Mouse (Mus musculus) hindbrain, embryonic 13.5 days (tissue): Measurements from ENCODE around the gene Acadvl. TPM values are rescaled to one million over a fixed set of nuclear protein-coding genes. Genes with fewer than 3 reads are reported as not detected.

Source experiments
- ATAC-seq: fragments of 200-750 bp; cut with Nextera tagmentation; 2 replicates; pipeline ENCODE4 v1.8.0; 2017; ENCODE audit warnings: moderate TSS enrichment; ENCODE audit not compliant: low FRiP score
- H3K27ac ChIP-seq: fragments of 300-500 bp; sonication (generic); 2 replicates; pipeline ENCODE4 v1.5.1; 2015; ENCODE audit warnings: inconsistent platforms, mild to moderate bottlenecking, moderate library complexity
- H3K27me3 ChIP-seq: fragments of 300-500 bp; sonication (generic); 2 replicates; pipeline ENCODE4 v1.6.1; 2015; ENCODE audit warnings: mild to moderate bottlenecking, inconsistent platforms
- H3K36me3 ChIP-seq: fragments of 300-500 bp; sonication (generic); 2 replicates; pipeline ENCODE4 v1.6.1; 2015; ENCODE audit warnings: mild to moderate bottlenecking, inconsistent platforms
- H3K4me1 ChIP-seq: fragments of 300-500 bp; sonication (generic); replicated peaks from 2 replicates; pipeline ENCODE4 v1.6.1; 2015; ENCODE audit warnings: inconsistent platforms
- H3K4me2 ChIP-seq: fragments of 300-500 bp; sonication (generic); 2 replicates; pipeline ENCODE4 v1.6.1; 2015; ENCODE audit warnings: inconsistent platforms, mild to moderate bottlenecking, moderate library complexity
- H3K4me3 ChIP-seq: fragments of 300-500 bp; sonication (generic); 2 replicates; pipeline ENCODE4 v1.5.1; 2015; ENCODE audit warnings: mild to moderate bottlenecking, inconsistent platforms
- H3K9ac ChIP-seq: fragments of 300-500 bp; sonication (generic); 2 replicates; pipeline ENCODE4 v1.6.1; 2015; ENCODE audit warnings: mild to moderate bottlenecking, inconsistent platforms
- H3K9me3 ChIP-seq: fragments of 300-500 bp; sonication (generic); 2 replicates; pipeline ENCODE4 v1.6.1; 2016; ENCODE audit warnings: inconsistent platforms
- WGBS: fragments of 180-500 bp; shearing (Covaris S2); methylation state at CpG from one replicate; pipeline ENCODE4 v1.1.7; 2015; 5-methylcytosine and 5-hydroxymethylcytosine counted together
- microRNA counts: library from miRNA; unstranded; fragments of <30 nt; microRNA quantifications from one replicate; lab custom pipeline; 2016
- microRNA-seq: library from miRNA; unstranded; fragments of <30 nt; microRNA quantifications from one replicate; pipeline ENCODE4, GENCODE M21; 2016
- polyA plus RNA-seq: library from polyadenylated mRNA; unstranded; fragments of >200 nt; fragmentation: Nextera tagmentation; extraction: Ambion mirVana; gene quantifications from 2 replicates; pipeline ENCODE4 v1.2.1, GENCODE M21; 2015

The Acadvl gene
- polyA plus RNA-seq, 1 experiment from 2014 or later = 59.4 TPM

DNA sequence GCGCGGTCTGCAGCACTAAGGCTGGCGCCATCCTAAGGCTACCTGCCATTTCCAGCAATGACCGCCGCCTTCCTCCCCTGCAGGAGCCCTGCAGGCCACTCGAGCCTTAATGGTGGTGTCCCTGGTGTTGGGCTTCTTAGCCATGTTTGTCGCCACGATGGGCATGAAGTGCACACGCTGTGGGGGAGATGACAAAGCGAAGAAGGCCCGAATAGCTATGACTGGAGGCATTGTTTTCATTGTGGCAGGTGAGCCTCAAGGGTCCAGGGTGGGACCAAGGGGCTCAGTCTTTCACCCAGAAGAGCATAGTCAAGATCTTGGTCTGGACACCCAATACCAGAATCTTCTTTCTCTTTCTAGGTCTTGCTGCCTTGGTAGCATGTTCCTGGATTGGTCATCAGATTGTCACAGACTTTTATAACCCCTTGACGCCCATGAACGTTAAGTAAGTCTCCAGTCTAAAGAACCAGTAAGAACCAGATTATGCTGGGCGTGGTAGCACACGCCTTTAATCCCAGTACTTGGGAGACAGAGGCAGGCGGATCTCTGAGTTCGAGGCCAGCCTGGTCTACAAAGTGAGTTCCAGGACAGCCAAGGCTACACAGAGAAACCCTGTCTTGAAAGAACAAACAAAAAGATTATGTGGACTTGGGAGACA, 48.2 kb downstream of the Acadvl start:
- WGBS = 37% methylated on average over 17 of the region's 17 CpGs
- Histone ChIP-seq H3K27ac (no peak overlapping the region), H3K9me3 (no peaks in the 10 kb centered on the region), H3K4me1 (peaks cover 20% of the 10 kb centered on the region), H3K36me3 (peaks cover 39% of the 10 kb centered on the region), H3K4me3 (peak overlapping the region; percentile 25), H3K9ac (peak overlapping the region; percentile 19; the same call in 1 of the 2 replicates), H3K4me2 (peak overlapping the region; percentile 47), H3K27me3 (peaks cover 73% of the 10 kb centered on the region)
- ATAC-seq = no peak

DNA sequence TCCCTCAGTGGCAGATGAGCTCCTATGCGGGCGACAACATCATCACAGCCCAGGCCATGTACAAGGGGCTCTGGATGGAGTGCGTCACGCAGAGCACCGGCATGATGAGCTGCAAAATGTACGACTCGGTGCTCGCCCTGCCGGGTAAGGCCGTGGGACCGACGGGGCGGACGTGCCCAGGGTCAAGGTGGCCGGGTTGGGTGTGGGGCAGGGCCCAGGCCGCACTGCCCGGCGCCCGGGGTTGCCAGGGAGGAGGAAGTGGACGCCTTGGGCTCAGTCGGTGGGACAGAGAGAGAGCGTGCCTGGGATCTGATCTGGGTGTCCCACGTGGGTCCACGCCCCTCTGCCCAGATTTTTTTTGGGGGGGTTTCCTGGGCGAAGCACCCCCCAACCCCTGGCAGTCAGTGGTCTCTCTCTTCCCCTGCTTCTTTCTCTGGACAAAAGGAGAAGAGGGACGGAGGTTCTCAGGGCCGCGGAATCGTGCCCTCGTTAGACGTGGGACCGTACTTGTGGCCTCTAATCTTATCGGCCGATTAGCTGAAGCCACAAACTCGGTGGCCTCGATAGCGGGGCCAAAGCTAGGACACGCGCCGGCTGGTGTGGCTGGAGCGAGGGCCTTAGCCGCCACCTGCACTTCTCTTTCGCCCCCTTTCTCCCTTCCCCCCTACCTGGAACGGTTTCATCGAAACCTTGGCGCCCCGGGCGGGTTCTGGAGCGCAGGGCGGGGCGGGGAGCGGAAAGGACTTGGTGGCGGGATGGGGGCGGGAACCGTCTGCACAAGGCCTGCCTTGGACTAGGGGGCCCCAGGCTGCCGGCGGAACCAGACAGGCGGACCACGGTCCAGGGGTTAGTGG, 49.0 kb downstream of the Acadvl start:
- WGBS = 3% methylated on average over 59 of the region's 59 CpGs
- H3K36me3 ChIP-seq = peaks cover 32% of the 10 kb centered on the region
- H3K4me1 ChIP-seq = peaks cover 20% of the 10 kb centered on the region
- peak overlapping the region; percentile 47 for H3K4me2 ChIP-seq
- H3K9me3 ChIP-seq = no peaks in the 10 kb centered on the region
- peak overlapping the region; percentile 19; the same call in 1 of the 2 replicates for H3K9ac ChIP-seq
- H3K27me3 ChIP-seq = peaks cover 80% of the 10 kb centered on the region
- H3K4me3 ChIP-seq = peak overlapping the region; percentile 25
- no peak; the same call in 1 of the 2 replicates for ATAC-seq
- H3K27ac ChIP-seq = no peak overlapping the region

DNA sequence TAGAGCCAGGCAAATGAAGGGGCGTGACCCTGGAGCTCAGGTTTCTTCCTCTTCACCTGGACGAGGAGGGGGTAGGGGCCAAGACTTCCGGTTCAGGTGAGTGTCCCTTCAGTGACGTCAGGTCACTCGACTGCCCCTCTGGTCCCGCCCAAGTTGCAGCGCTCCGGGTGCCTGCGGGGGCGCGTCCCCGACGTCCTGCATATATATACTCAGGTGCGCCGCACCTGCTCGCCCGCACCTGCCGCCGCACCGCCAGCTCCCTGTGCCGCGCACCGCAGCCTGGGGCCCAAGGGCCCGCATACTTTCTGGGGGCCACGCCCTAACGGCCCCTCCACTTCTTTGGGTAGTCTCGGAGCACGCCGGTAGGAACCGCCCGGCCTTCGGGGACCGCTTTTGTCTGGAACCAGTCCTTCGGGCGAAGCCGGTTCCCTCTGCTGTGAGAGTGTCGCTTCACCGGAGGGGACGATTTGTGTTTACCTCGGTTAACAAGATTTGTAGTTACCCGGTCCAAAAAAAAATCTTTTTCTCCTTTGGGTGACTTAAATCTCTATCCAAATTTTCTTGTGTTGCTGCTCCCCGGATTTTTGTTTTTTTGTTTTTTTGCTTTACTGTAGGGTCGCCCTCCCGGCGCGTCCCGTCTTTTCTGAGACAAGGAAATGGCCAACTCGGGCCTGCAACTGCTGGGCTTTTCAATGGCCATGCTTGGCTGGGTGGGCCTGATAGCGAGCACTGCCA, 49.8 kb downstream of the Acadvl start:
- H3K9ac ChIP-seq = no peak overlapping the region

DNA sequence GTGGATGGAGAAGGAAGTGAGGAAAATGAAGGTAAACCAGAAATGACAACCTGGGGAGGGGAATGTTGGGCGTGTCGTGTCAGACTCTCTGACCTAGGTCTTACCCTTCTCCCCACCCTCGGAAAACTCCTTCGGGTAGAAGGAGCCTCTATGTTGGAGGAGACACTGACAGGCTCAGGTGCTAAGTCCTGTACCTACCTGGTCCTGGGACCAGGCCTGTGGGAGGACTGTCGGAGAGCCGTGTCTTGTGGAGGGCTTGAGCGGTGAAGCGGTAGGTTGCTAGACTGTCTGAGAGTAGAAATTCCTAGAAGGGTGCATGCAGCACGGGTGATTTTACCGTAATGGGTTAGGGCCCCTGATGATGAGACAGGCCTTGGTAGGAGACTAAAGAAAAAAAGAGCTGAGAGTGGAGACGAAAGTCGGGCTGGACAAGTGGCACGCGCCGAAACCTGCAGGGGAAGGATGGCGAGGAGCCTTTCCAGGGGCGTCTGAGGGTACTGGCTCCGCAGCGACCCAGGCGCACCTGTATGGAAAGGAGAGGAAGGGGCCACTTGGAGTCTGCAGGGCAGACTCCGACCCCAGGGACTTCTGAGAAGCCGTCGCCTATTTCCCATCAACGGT, 50.5 kb downstream of the Acadvl start, which contains the start of gene Cldn7:
Gene Cldn7, plus strand, starts transcription at position 130 of the 621 bp plus-strand sequence.
- H3K4me2 ChIP-seq = peak within 1 kb of the TSS; percentile 26; the same call in 1 of the 2 replicates
- 8% methylated on average over 24 of the region's 24 CpGs for WGBS

More for the DNA sequence above, 49.8 kb downstream of the Acadvl start:
- Histone ChIP-seq H3K9me3 (no peaks in the 10 kb centered on the region), H3K27me3 (peaks cover 87% of the 10 kb centered on the region), H3K4me2 (peak overlapping the region; percentile 47), H3K4me3 (peak overlapping the region; percentile 25), H3K27ac (no peak overlapping the region), H3K4me1 (peaks cover 20% of the 10 kb centered on the region), H3K36me3 (peaks cover 27% of the 10 kb centered on the region)
- 2% methylated on average over 49 of the region's 49 CpGs for WGBS
- ATAC-seq = no peak

DNA sequence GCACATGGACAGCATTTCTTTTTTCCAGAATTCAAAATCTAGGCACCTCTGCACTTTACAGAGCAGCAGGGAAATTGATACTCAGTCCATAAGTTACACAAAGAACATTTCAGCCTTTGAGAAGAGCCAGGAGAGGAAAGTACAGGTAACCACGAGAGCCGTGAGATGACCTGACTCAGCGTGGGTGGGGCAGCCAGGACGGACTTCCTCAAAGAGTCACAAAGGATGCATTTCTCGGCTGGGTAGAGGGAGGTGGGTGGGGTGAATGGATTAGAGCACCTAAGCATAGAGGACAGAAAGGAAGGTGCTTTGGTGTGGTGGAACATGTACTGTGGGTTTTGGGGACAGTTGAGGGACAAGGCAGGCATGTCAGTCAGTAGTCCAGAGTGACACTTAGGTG, 53.4 kb downstream of the Acadvl start:
- 58% methylated on average over 5 of the region's 5 CpGs for WGBS
- no peaks in the 10 kb centered on the region for H3K9me3 ChIP-seq
- no peak overlapping the region for H3K9ac ChIP-seq
- peaks cover 19% of the 10 kb centered on the region for H3K4me1 ChIP-seq
- peaks cover 81% of the 10 kb centered on the region for H3K27me3 ChIP-seq
- H3K36me3 ChIP-seq = no peaks in the 10 kb centered on the region
- H3K4me2 ChIP-seq = no peak overlapping the region
- no peak overlapping the region for H3K27ac ChIP-seq
- no peak overlapping the region for H3K4me3 ChIP-seq
- ATAC-seq = no peak

More for the DNA sequence above, 50.5 kb downstream of the Acadvl start, which contains the start of gene Cldn7:
- Histone ChIP-seq H3K4me1 (peaks cover 20% of the 10 kb centered on the region), H3K36me3 (peaks cover 20% of the 10 kb centered on the region), H3K27me3 (peaks cover 93% of the 10 kb centered on the region), H3K9me3 (no peaks in the 10 kb centered on the region), H3K4me3 (peak within 1 kb of the TSS; percentile 18), H3K27ac (no peak within 1 kb of the TSS), H3K9ac (no peak within 1 kb of the TSS)
- no peak for ATAC-seq

DNA sequence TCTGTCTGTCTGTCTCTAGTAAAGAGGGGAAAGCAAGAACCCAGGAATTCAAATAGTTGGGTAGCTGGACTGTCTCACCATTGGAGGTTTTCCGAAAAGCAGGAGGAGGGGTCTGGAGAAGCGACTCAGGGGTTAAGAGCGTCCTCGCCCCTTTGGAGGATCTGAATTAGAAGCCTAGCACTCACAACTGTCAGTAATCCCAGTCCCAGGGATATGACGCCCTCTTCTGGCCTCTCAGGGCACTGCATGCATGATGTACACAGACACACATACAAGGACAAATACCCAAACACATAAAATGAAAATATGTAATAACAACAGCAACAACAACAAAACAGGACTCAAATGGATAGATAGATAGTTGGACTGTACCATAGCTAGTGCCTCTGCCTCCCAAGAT, 54.6 kb downstream of the Acadvl start:
- Histone ChIP-seq H3K9me3 (no peaks in the 10 kb centered on the region), H3K9ac (no peak overlapping the region), H3K4me1 (peaks cover 7% of the 10 kb centered on the region), H3K4me3 (no peak overlapping the region), H3K4me2 (no peak overlapping the region), H3K27me3 (peaks cover 70% of the 10 kb centered on the region), H3K27ac (no peak overlapping the region), H3K36me3 (no peaks in the 10 kb centered on the region)
- 28% methylated on average over 5 of the region's 5 CpGs for WGBS
- no peak for ATAC-seq

MicroRNA genes within 50 kb of the gene (microRNA counts, 519-probe panel; counts per million panel counts)
- microRNA mmu-miR-324-3p (lab: Ali Mortazavi, UCI) (51.3 counts per million), microRNA mmu-miR-324-5p (lab: Ali Mortazavi, UCI) (3,897 counts per million, percentile 59 among the panel's probes with 10 or more counts)

Small RNA genes lying within 50 kb of the gene (microRNA-seq; reads per million reads assigned to microRNA genes)
- not detected for gene Gm44349
- 3,397 reads per million, percentile 86 among the genes with 10 or more reads in this experiment for gene Mir324

Other genes with a start within 250 kb of the Acadvl start
- 3.2 TPM in 2 replicates for gene Zbtb4, start 249.5 kb downstream of the Acadvl start, polyA plus RNA-seq
- 1.5 and 2.6 TPM in 2 replicates for gene Chrnb1, start 219.5 kb downstream of the Acadvl start, polyA plus RNA-seq
- 4.8 and 5.5 TPM in 2 replicates for gene Fgf11, start 213.6 kb downstream of the Acadvl start, polyA plus RNA-seq
- gene Tmem102, start 209.8 kb downstream of the Acadvl start, polyA plus RNA-seq = 1.1 TPM in 2 replicates
- not detected in 2 replicates for gene Gm39566, start 200.1 kb downstream of the Acadvl start, polyA plus RNA-seq
- 0.10 TPM in 1 of 2 replicates, not detected in the other for gene Spem2, start 196.9 kb downstream of the Acadvl start, polyA plus RNA-seq
- gene Spem1, start 193.2 kb downstream of the Acadvl start, polyA plus RNA-seq = 0.70 and 0.81 TPM in 2 replicates
- 21.4 and 22.0 TPM in 2 replicates for gene Nlgn2, start 177.6 kb downstream of the Acadvl start, polyA plus RNA-seq
- 368 and 374 TPM in 2 replicates for gene Tmem256, start 176.9 kb downstream of the Acadvl start, polyA plus RNA-seq
- gene Plscr3, start 169.0 kb downstream of the Acadvl start, polyA plus RNA-seq = 51.7 and 53.7 TPM in 2 replicates
- 0.13 and 0.23 TPM in 2 replicates for gene Tnk1, start 156.7 kb downstream of the Acadvl start, polyA plus RNA-seq
- not detected in 2 replicates for gene Tmem95, start 137.4 kb downstream of the Acadvl start, polyA plus RNA-seq
- gene Kctd11, start 134.0 kb downstream of the Acadvl start, polyA plus RNA-seq = 2.0 and 2.5 TPM in 2 replicates
- gene Acap1, start 119.9 kb downstream of the Acadvl start, polyA plus RNA-seq = 0.17 and 0.52 TPM in 2 replicates
- gene 2810408A11Rik, start 114.4 kb downstream of the Acadvl start, polyA plus RNA-seq = 10.3 and 11.7 TPM in 2 replicates
- 18.8 and 22.6 TPM in 2 replicates for gene Neurl4, start 114.3 kb downstream of the Acadvl start, polyA plus RNA-seq
- 72.4 and 77.3 TPM in 2 replicates for gene Gps2, start 101.5 kb downstream of the Acadvl start, polyA plus RNA-seq
- gene Eif5a, start 93.5 kb downstream of the Acadvl start, polyA plus RNA-seq = 1,129 and 1,134 TPM in 2 replicates
- 4.0 and 7.1 TPM in 2 replicates for gene Ybx2, start 79.6 kb downstream of the Acadvl start, polyA plus RNA-seq
- 3.9 and 4.0 TPM in 2 replicates for gene Slc2a4, start 67.2 kb downstream of the Acadvl start, polyA plus RNA-seq
- 0.38 and 0.87 TPM in 2 replicates for gene Cldn7, start 50.6 kb downstream of the Acadvl start, polyA plus RNA-seq
- 22.4 and 22.7 TPM in 2 replicates for gene Ctdnep1, start 34.3 kb downstream of the Acadvl start, polyA plus RNA-seq
- gene Elp5, start 32.9 kb downstream of the Acadvl start, polyA plus RNA-seq = 149 and 154 TPM in 2 replicates
- gene Gabarap, start 24.3 kb downstream of the Acadvl start, polyA plus RNA-seq = 670 and 709 TPM in 2 replicates
- gene Phf23, start 19.6 kb downstream of the Acadvl start, polyA plus RNA-seq = 72.9 and 74.8 TPM in 2 replicates
- 26.8 and 28.6 TPM in 2 replicates for gene Dvl2, start 14.8 kb downstream of the Acadvl start, polyA plus RNA-seq
- 28.1 TPM in 2 replicates for gene Dlg4, start 1.5 kb upstream of the Acadvl start, polyA plus RNA-seq
- gene Asgr1, start 38.7 kb upstream of the Acadvl start, polyA plus RNA-seq = 1.5 and 1.7 TPM in 2 replicates
- gene Asgr2, start 77.2 kb upstream of the Acadvl start, polyA plus RNA-seq = not detected in 2 replicates
- gene Mgl2, start 114.9 kb upstream of the Acadvl start, polyA plus RNA-seq = 0.88 and 0.95 TPM in 2 replicates
- gene Clec10a, start 140.8 kb upstream of the Acadvl start, polyA plus RNA-seq = 0.47 and 1.3 TPM in 2 replicates
- 3.1 and 4.6 TPM in 2 replicates for gene Slc16a11, start 197.3 kb upstream of the Acadvl start, polyA plus RNA-seq
- gene Slc16a13, start 205.7 kb upstream of the Acadvl start, polyA plus RNA-seq = 16.1 and 18.1 TPM in 2 replicates
- gene Bcl6b, start 214.4 kb upstream of the Acadvl start, polyA plus RNA-seq = 5.0 and 5.5 TPM in 2 replicates
- gene 0610010K14Rik, start 222.5 kb upstream of the Acadvl start, polyA plus RNA-seq = 193 and 201 TPM in 2 replicates
- 12.4 and 14.7 TPM in 2 replicates for gene Gm21988, start 224.4 kb upstream of the Acadvl start, polyA plus RNA-seq
- 340 and 342 TPM in 2 replicates for gene Rnasek, start 224.4 kb upstream of the Acadvl start, polyA plus RNA-seq
- 2.1 and 2.8 TPM in 2 replicates for gene Alox12, start 239.9 kb upstream of the Acadvl start, polyA plus RNA-seq